ENCODE assay signal across 17 mouse cellular contexts in the genomic region with DNA sequence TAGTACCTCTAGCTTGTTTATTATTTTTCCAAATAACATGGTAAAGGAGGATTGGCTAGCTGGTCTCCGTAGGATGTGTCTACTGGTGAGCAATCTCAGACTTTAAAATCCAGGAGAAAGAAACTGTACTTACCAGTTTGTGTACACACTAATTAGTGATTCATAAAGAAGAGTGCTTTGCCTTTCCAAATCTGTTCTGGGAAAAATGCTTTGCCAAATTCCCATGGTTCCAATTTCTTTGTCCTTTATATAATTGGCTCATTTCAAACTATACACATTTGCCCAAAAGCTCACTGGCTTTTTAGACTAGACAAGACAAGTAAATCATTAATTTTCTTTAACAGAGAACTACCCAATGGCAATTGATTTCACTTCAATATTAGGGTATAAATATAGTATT.
DNase-seq lines count a peak whose midpoint lies in the region; ATAC-seq lines count a peak whose summit lies in the region.
"Had no signal": no experiment of that assay in that cellular context is flagged by ENCODE, and none has a peak within 500 bp of the region (broad histone marks: within the 10 kb centered on the region; RNA-seq: fewer than 3 reads in every experiment).

No protein-coding gene starts in this region.

- no peak for DNase-seq in frontal cortex, adult 2 months (ENCODE audit: extremely low spot score in 1 of 2, low spot score in 1 of 2)
- peak; percentile 13 for DNase-seq in brain, adult 2 months (ENCODE audit: low read depth, low spot score)
- DNase-seq in gastrocnemius, adult 18-20 months (ENCODE audit: low spot score): no peak
- no peak for DNase-seq in adrenal gland, adult 2 months
- DNase-seq: adrenal gland, postnatal 10 days; adrenal gland, postnatal 25 days; cerebellum, adult 11 months; cerebellum, adult 18-20 months; cerebellum, adult 8-10 months; cerebellum, adult 9-11 months; cerebellum, postnatal 14 days; cerebellum, postnatal 36 days; embryo, embryonic 11 days had no signal

- peak; percentile 52 for ATAC-seq in frontal cortex, adult (ENCODE audit: low TSS enrichment)
- ATAC-seq: activated CD4-positive, CD25-positive, alpha-beta regulatory T cell, adult 4 months; forebrain, embryonic 16.5 days; Patski had no signal
